Comparison of ENCODE assay signal across 10 mouse cellular contexts in the genomic region with DNA sequence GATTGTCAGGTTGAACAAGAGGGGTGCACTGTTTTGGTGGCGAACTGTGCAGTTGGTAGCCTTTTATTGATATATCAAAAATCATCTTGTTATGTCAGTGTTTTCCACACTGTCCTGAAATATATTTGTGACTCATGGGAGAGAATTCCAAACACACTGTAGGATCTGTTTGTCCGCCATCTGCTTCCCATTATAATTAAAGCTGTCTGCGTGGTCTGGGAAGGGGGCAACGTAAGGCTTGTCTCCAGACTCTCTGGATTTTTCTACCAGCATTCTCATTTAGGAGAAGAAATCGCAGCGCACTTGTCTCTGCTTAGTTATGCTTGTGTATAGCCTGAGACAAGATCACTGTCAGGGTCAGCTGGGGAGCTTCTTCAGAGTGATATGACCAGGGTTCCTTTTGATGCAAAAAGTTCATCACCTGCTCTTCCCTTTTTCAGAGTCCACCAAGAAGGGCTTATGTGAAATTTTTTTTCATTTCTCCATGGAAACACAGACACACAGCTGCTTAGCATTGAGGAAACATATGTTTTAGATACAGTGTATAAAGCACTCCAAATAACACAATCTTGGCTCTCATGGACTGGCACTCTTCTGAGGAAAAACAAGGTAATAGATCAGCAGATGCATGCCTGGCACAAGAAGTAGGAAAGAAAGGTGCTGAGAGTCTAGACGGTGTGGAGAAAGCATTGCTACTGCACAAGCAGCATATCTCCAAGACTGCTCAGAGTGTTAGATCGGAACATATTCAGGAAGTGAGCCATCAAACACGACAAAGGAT.
A peak's percentile ranks its signal among the peaks of the same experiment; 100 is the strongest.
DNase-seq lines count a peak whose midpoint lies in the region; ATAC-seq lines count a peak whose summit lies in the region.
"Had no signal": no experiment of that assay in that cellular context is flagged by ENCODE, and none has a peak within 500 bp of the region (broad histone marks: within the 10 kb centered on the region; RNA-seq: fewer than 3 reads in every experiment).

No protein-coding gene starts in this region.

- peak; percentile 71 for DNase-seq in NIH3T3 (ENCODE audit: low read depth)
- no peak for DNase-seq in limb, embryonic 10.5 days (ENCODE audit: low spot score)
- no peak for DNase-seq in thymus, postnatal 0 days (ENCODE audit: low spot score)
- no peak for DNase-seq in thymus, adult 18-20 months
- DNase-seq: kidney, adult 18-20 months had no signal

- H3K36me3 ChIP-seq in kidney, embryonic 16.5 days (ENCODE audit: insufficient read depth, low read length), result no peaks in the 10 kb centered on the region
- no peaks in the 10 kb centered on the region for H3K36me3 ChIP-seq in kidney, embryonic 14.5 days (ENCODE audit: control insufficient read depth, insufficient read depth, low read length)
- no peaks in the 10 kb centered on the region for H3K36me3 ChIP-seq in embryonic facial prominence, embryonic 12.5 days
- H3K36me3 ChIP-seq in limb, embryonic 10.5 days, result no peaks in the 10 kb centered on the region; the same call in 1 of the 2 replicates

- no peak overlapping the region for H3K27ac ChIP-seq in kidney, embryonic 16.5 days (ENCODE audit: low read length)
- H3K27ac ChIP-seq in kidney, embryonic 14.5 days (ENCODE audit: low read depth, low read length), result no peak overlapping the region
- peak overlapping the region; percentile 61 for H3K27ac ChIP-seq in embryonic facial prominence, embryonic 12.5 days
- H3K27ac ChIP-seq in limb, embryonic 10.5 days, result peak overlapping the region; percentile 58
- H3K27ac ChIP-seq: macrophage had no signal

- no peaks in the 10 kb centered on the region; the same call in 1 of the 2 replicates for H3K27me3 ChIP-seq in kidney, embryonic 16.5 days (ENCODE audit: insufficient read depth, low read length)
- H3K27me3 ChIP-seq in kidney, embryonic 14.5 days (ENCODE audit: control insufficient read depth, insufficient read depth, low read length), result no peaks in the 10 kb centered on the region
- no peaks in the 10 kb centered on the region for H3K27me3 ChIP-seq in embryonic facial prominence, embryonic 12.5 days
- no peaks in the 10 kb centered on the region for H3K27me3 ChIP-seq in limb, embryonic 10.5 days (ENCODE audit: low read depth, poor library complexity, severe bottlenecking)

- 0 out of 2 replicates have a peak, but pooled peaks have one; percentile 26 for ATAC-seq in kidney, embryonic 16.5 days (ENCODE audit: low FRiP score, low TSS enrichment)
- ATAC-seq in kidney, embryonic 14.5 days (ENCODE audit: low FRiP score, low TSS enrichment), result no peak
- no peak for ATAC-seq in embryonic facial prominence, embryonic 12.5 days (ENCODE audit: insufficient number of reproducible peaks, insufficient read depth, low FRiP score, low TSS enrichment)
- no peak for ATAC-seq in granulocyte monocyte progenitor cell, adult 5-6 weeks (replicated peaks; ENCODE audit: poor library complexity, severe bottlenecking)

- 71% methylated on average over 9 of the region's 9 CpGs for WGBS in kidney, embryonic 16.5 days
- WGBS in kidney, embryonic 14.5 days, result 72% methylated on average over 9 of the region's 9 CpGs
- 36% methylated on average over 9 of the region's 9 CpGs for WGBS in embryonic facial prominence, embryonic 12.5 days
- 61% methylated on average over 9 of the region's 9 CpGs for WGBS in limb, embryonic 10.5 days

- H3K4me1 ChIP-seq in kidney, embryonic 16.5 days (ENCODE audit: insufficient read depth, low read length), result peaks cover 7% of the 10 kb centered on the region
- H3K4me1 ChIP-seq in kidney, embryonic 14.5 days (ENCODE audit: control insufficient read depth, insufficient read depth, low read length), result no peaks in the 10 kb centered on the region
- peaks cover 9% of the 10 kb centered on the region for H3K4me1 ChIP-seq in embryonic facial prominence, embryonic 12.5 days
- H3K4me1 ChIP-seq in limb, embryonic 10.5 days, result peaks cover 13% of the 10 kb centered on the region

- no peak overlapping the region for H3K9ac ChIP-seq in kidney, embryonic 16.5 days (replicated peaks; ENCODE audit: low read length)
- no peak overlapping the region for H3K9ac ChIP-seq in kidney, embryonic 14.5 days (ENCODE audit: low read depth, low read length)
- no peak overlapping the region for H3K9ac ChIP-seq in embryonic facial prominence, embryonic 12.5 days

- H3K4me3 ChIP-seq in kidney, embryonic 16.5 days (ENCODE audit: low read length), result no peak overlapping the region
- H3K4me3 ChIP-seq in kidney, embryonic 14.5 days (ENCODE audit: low read length), result no peak overlapping the region
- no peak overlapping the region for H3K4me3 ChIP-seq in embryonic facial prominence, embryonic 12.5 days
- no peak overlapping the region for H3K4me3 ChIP-seq in limb, embryonic 10.5 days

- no peaks in the 10 kb centered on the region for H3K9me3 ChIP-seq in kidney, embryonic 16.5 days (ENCODE audit: low read length)
- no peaks in the 10 kb centered on the region for H3K9me3 ChIP-seq in kidney, embryonic 14.5 days (ENCODE audit: control insufficient read depth, low read length)
- no peaks in the 10 kb centered on the region for H3K9me3 ChIP-seq in embryonic facial prominence, embryonic 12.5 days
- H3K9me3 ChIP-seq in limb, embryonic 10.5 days (replicated peaks), result no peaks in the 10 kb centered on the region

- no peak overlapping the region for H3K4me2 ChIP-seq in kidney, embryonic 16.5 days (replicated peaks; ENCODE audit: low read depth, low read length)
- no peak overlapping the region for H3K4me2 ChIP-seq in kidney, embryonic 14.5 days (replicated peaks; ENCODE audit: low read depth, low read length)
- H3K4me2 ChIP-seq in embryonic facial prominence, embryonic 12.5 days (replicated peaks), result 0 out of 2 replicates have a peak overlapping the region, but pooled peaks have one; percentile 9

Comparison
In these comparisons a context has a peak if more than half of its experiments do, and no peak if none do; other contexts are left out.
1. H3K27ac ChIP-seq: peak in embryonic facial prominence, embryonic 12.5 days (single experiment) and limb, embryonic 10.5 days (single experiment); none in kidney, embryonic 16.5 days (single experiment) and kidney, embryonic 14.5 days (single experiment).